Mouse (Mus musculus): Measurements from ENCODE around the gene Shmt2.

Shmt2 gene

GRCm38 (mm10) chr10:127513501-127514091 lies 8.6 kb downstream of the Shmt2 start:
- in situ Hi-C loops (cut with MboI; ENCODE audit: unreplicated experiment in 2 of 2), result no loop called here

- in situ Hi-C loops (cut with MboI; ENCODE audit: unreplicated experiment in 2 of 2), result no loop called here
Measured at GRCm38 (mm10) chr10:127512813-127513212, 9.4 kb downstream of the Shmt2 start.

GRCm38 (mm10) chr10:127512307-127512666 lies 10.0 kb downstream of the Shmt2 start:
- in situ Hi-C loops (cut with MboI; ENCODE audit: unreplicated experiment in 2 of 2), result no loop called here

GRCm38 (mm10) chr10:127511634-127512306 lies 10.5 kb downstream of the Shmt2 start:
- in situ Hi-C loops (cut with MboI; ENCODE audit: unreplicated experiment in 2 of 2), result no loop called here

- in situ Hi-C loops (cut with MboI; ENCODE audit: unreplicated experiment in 2 of 2), result no loop called here
Measured at GRCm38 (mm10) chr10:127510895-127511617, 11.2 kb downstream of the Shmt2 start.

GRCm38 (mm10) chr10:127509837-127510701 lies 12.2 kb downstream of the Shmt2 start:
- in situ Hi-C loops (cut with MboI; ENCODE audit: unreplicated experiment in 2 of 2), result loop anchor here (5.0 kb wide), 1 partner anchor 32 kb away; no protein-coding TSS in a partner anchor

GRCm38 (mm10) chr10:127509051-127509836 lies 13.0 kb downstream of the Shmt2 start:
- in situ Hi-C loops (cut with MboI; ENCODE audit: unreplicated experiment in 2 of 2), result loop anchor here (5.0 kb wide), 1 partner anchor 33 kb away; no protein-coding TSS in a partner anchor

- in situ Hi-C loops (cut with MboI; ENCODE audit: unreplicated experiment in 2 of 2), result loop anchor here (5.0 kb wide), 1 partner anchor 34 kb away; no protein-coding TSS in a partner anchor
Measured at GRCm38 (mm10) chr10:127508239-127508638, 14.0 kb downstream of the Shmt2 start.

- in situ Hi-C loops (cut with MboI; ENCODE audit: unreplicated experiment in 2 of 2), result no loop called here
Measured at GRCm38 (mm10) chr10:127500894-127501893, 21.1 kb downstream of the Shmt2 start, which contains the start of gene Stac3. Gene Stac3, plus strand, starts transcription at chr10:127501686.

GRCm38 (mm10) chr10:127500042-127500441 lies 22.2 kb downstream of the Shmt2 start:
- in situ Hi-C loops (cut with MboI; ENCODE audit: unreplicated experiment in 2 of 2), result no loop called here

GRCm38 (mm10) chr10:127499516-127499915 lies 22.7 kb downstream of the Shmt2 start:
- in situ Hi-C loops (cut with MboI; ENCODE audit: unreplicated experiment in 2 of 2), result no loop called here

GRCm38 (mm10) chr10:127496156-127496555 lies 26.1 kb downstream of the Shmt2 start:
- in situ Hi-C loops (cut with MboI; ENCODE audit: unreplicated experiment in 2 of 2), result no loop called here

GRCm38 (mm10) chr10:127492118-127492517 lies 30.1 kb downstream of the Shmt2 start:
- in situ Hi-C loops (cut with MboI; ENCODE audit: unreplicated experiment in 2 of 2), result no loop called here

GRCm38 (mm10) chr10:127491128-127491512 lies 31.1 kb downstream of the Shmt2 start:
- in situ Hi-C loops (cut with MboI; ENCODE audit: unreplicated experiment in 2 of 2), result no loop called here

- in situ Hi-C loops (cut with MboI; ENCODE audit: unreplicated experiment in 2 of 2), result no loop called here
Measured at GRCm38 (mm10) chr10:127490160-127491127, 31.8 kb downstream of the Shmt2 start.

GRCm38 (mm10) chr10:127488856-127489255 lies 33.4 kb downstream of the Shmt2 start:
- in situ Hi-C loops (cut with MboI; ENCODE audit: unreplicated experiment in 2 of 2), result no loop called here

- in situ Hi-C loops (cut with MboI; ENCODE audit: unreplicated experiment in 2 of 2), result no loop called here
Measured at GRCm38 (mm10) chr10:127485235-127485634, 37.0 kb downstream of the Shmt2 start.

Measured in v-Abl transformed pro-B cells (cell line).